Mouse (Mus musculus) lung, postnatal 0 days (tissue): ENCODE measurements around the gene Cdk6. TPM values are rescaled to one million over a fixed set of nuclear protein-coding genes. Genes with fewer than 3 reads are reported as not detected.
"Not testable (repeated sequence)": the region's sequence is repeated elsewhere in the genome, so short reads cannot be mapped to it uniquely, and the experiment has no call there.

Source experiments
- ATAC-seq: fragments of 200-750 bp; cut with Nextera tagmentation; 2 replicates; pipeline ENCODE4 v1.8.0; 2017; ENCODE audit warnings: moderate library complexity
- DNase-seq: peaks from one replicate; pipeline ENCODE4 v3.0.0-alpha.2; 2016; ENCODE audit warnings: low spot score
- H3K27ac ChIP-seq: fragments of 300-500 bp; sonication (generic); 2 replicates; pipeline ENCODE4 v1.5.1; 2014; ENCODE audit warnings: antibody characterized with exemption, mild to moderate bottlenecking, low read length, mixed read lengths
- H3K27me3 ChIP-seq: fragments of 300-500 bp; sonication (generic); replicated peaks from 2 replicates; pipeline ENCODE4 v1.6.1; 2014; ENCODE audit warnings: low read length, mixed read lengths; ENCODE audit not compliant: insufficient read depth
- H3K36me3 ChIP-seq: fragments of 300-500 bp; sonication (generic); 2 replicates; pipeline ENCODE4 v1.6.1; 2014; ENCODE audit warnings: low read length, mixed read lengths; ENCODE audit not compliant: insufficient read depth
- H3K4me1 ChIP-seq: fragments of 300-500 bp; sonication (generic); 2 replicates; pipeline ENCODE4 v1.6.1; 2014; ENCODE audit warnings: antibody characterized with exemption, low read depth, low read length, mixed read lengths; ENCODE audit not compliant: insufficient read depth
- H3K4me2 ChIP-seq: fragments of 300-500 bp; sonication (generic); replicated peaks from 2 replicates; pipeline ENCODE4 v1.6.1; 2014; ENCODE audit warnings: low read depth, mild to moderate bottlenecking, low read length, moderate library complexity, mixed read lengths
- H3K4me3 ChIP-seq: fragments of 300-500 bp; sonication (generic); 2 replicates; pipeline ENCODE4 v1.5.1; 2014; ENCODE audit warnings: low read depth, low read length
- H3K9ac ChIP-seq: fragments of 300-500 bp; sonication (generic); replicated peaks from 2 replicates; pipeline ENCODE4 v1.6.1; 2014; ENCODE audit warnings: low read depth, mild to moderate bottlenecking
- H3K9me3 ChIP-seq: fragments of 300-500 bp; sonication (generic); 2 replicates; pipeline ENCODE4 v1.6.1; 2016; ENCODE audit warnings: low read length, mixed read lengths
- CTCF ChIP-seq: IDR thresholded peaks from 2 replicates; pipeline ENCODE4 v1.5.1; 2016; ENCODE audit warnings: antibody characterized with exemption, mild to moderate bottlenecking
- EP300 ChIP-seq: IDR thresholded peaks from 2 replicates; pipeline ENCODE4 v1.6.1; 2016; ENCODE audit warnings: antibody characterized with exemption, mild to moderate bottlenecking, control low read depth
- WGBS: fragments of 180-500 bp; shearing (Covaris S2); extraction: QIAGEN DNeasy Blood & Tissue Kit; methylation state at CpG from one replicate; pipeline ENCODE4 v1.1.7; 2014; 5-methylcytosine and 5-hydroxymethylcytosine counted together
- polyA plus RNA-seq: library from polyadenylated mRNA; unstranded; fragments of >200 nt; fragmentation: Nextera tagmentation; extraction: Ambion mirVana; gene quantifications from 2 replicates; pipeline ENCODE4 v1.2.1, GENCODE M21; 2015

Cdk6 gene
- polyA plus RNA-seq, 1 experiment from 2014 or later = 19.7 TPM

DNA sequence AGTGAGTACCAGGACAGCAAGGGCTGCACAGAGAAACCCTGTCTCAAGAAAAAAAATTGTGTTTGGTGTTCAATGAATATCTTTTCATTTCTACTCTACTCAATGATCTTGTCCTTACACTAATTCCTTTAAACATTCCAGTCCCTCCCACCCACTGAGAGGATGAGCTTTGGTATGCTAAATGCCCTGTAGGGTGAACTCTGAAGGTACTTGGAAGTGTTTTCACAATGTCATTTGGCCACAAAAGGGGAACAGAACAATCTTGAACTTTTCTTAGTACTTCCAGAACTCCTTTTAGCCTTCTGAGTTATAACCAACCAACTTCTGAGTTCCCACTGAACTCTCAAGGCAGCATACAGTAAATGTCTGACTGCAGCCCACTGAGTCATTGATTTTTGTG lies 32.2 kb upstream of the Cdk6 start:
- no peaks in the 10 kb centered on the region for H3K36me3 ChIP-seq

DNA sequence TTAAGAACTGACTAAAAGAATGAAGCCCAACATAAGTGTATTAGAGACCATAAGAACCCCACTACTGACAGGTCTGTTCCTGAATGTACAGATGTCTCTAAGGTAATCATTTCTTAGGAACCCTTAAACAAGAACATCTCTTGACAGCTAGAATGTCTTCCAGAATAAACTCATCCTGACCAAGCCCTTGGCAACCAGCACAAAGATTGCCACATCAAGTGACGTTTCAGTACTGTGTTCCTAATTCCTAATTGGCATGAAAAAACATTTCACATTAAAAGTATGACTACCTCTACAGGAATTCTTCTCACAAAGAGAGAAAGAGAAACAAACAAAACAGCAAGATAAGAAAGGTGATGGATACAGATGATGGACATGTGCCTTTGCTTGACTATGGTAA lies 31.7 kb upstream of the Cdk6 start:
- Histone ChIP-seq H3K4me3 (no peak overlapping the region), H3K9me3 (no peaks in the 10 kb centered on the region), H3K9ac (no peak overlapping the region), H3K27ac (no peak overlapping the region), H3K27me3 (no peaks in the 10 kb centered on the region), H3K4me1 (no peaks in the 10 kb centered on the region), H3K4me2 (no peak overlapping the region), H3K36me3 (no peaks in the 10 kb centered on the region)
- 49% methylated on average over 1 of the region's 1 CpGs for WGBS
- DNase-seq = peak; percentile 8
- no peak for TF ChIP-seq EP300
- TF ChIP-seq CTCF = no peak
- no peak for ATAC-seq

More for the DNA sequence above, 32.2 kb upstream of the Cdk6 start:
- H3K4me3 ChIP-seq = no peak overlapping the region
- H3K27me3 ChIP-seq = no peaks in the 10 kb centered on the region
- H3K4me2 ChIP-seq = no peak overlapping the region
- H3K9me3 ChIP-seq = no peaks in the 10 kb centered on the region
- no peak for ATAC-seq
- no peak overlapping the region for H3K27ac ChIP-seq
- DNase-seq = no peak
- no peak overlapping the region for H3K9ac ChIP-seq
- no peaks in the 10 kb centered on the region for H3K4me1 ChIP-seq
- TF ChIP-seq CTCF (no peak), EP300 (no peak)

DNA sequence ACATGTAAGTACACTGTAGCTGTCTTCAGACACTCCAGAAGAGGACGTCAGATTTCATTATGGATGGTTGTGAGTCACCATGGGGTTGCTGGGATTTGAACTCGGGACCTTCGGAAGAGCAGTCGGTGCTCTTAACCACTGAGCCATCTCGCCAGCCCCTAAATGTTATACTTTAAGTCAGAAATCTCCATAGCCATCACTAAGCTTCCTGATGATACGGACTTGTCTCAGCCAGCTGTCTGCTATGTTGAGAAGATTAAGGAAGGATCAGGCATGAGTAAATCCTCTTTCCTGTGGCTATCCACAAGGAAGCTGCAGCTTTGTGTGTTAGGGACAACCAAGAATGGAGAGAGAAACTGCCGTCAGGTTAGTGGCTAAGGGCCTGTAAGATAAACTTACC lies 30.1 kb upstream of the Cdk6 start:
- not testable (repeated sequence) for ATAC-seq

DNA sequence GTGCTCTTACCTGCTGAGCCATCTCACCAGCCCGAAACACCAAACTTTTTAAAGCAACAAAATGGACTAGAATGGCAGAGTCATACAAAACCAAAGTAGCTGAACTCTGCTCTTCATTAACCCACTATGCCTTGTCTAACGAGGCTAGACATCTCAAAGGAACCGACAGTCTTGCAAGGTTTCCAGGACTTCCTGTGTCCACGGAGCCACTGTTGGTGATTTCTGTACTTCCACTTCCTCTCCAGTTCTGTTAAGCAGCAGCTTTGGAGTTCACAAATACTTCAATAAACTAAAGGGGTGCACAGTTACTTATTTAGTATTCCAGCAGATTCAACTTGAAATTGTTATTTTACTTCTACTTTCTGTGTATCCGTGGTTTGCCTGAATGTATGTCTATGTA lies 23.6 kb upstream of the Cdk6 start:
- H3K27ac ChIP-seq, H3K27me3 ChIP-seq, H3K36me3 ChIP-seq, H3K9me3 ChIP-seq, H3K4me3 ChIP-seq, ATAC-seq, H3K4me1 ChIP-seq, H3K4me2 ChIP-seq, H3K9ac ChIP-seq, DNase-seq: not testable (repeated sequence)
- 69% methylated on average over 5 of the region's 5 CpGs for WGBS

More for the DNA sequence above, 30.1 kb upstream of the Cdk6 start:
- not testable (repeated sequence) for H3K4me2 ChIP-seq, H3K27me3 ChIP-seq, H3K9ac ChIP-seq, H3K27ac ChIP-seq, H3K36me3 ChIP-seq, H3K9me3 ChIP-seq, H3K4me1 ChIP-seq, DNase-seq, H3K4me3 ChIP-seq
- WGBS = 80% methylated on average over 7 of the region's 7 CpGs

DNA sequence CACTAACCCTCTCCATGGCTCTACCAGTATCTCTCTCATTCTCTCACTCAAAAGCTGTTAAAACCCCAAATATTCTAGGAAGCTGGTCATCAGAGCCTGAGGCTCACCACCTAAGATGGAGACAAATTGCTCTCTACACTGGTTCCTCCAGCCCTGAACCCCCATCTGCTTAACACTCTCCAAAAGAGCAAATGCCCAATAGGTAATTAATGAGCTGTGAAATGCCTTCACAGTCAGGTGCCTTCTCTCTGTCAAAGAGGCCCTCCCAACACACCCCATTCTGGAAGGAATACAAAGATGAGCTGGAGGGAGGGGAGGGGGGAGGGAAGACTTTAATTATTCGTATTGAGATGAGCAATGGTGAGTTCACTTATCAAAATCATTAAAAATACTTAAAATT lies 21.1 kb upstream of the Cdk6 start:
- H3K27me3 ChIP-seq = no peaks in the 10 kb centered on the region
- no peak overlapping the region for H3K9ac ChIP-seq
- WGBS = 52% methylated on average over 1 of the region's 1 CpGs
- no peak overlapping the region for H3K4me2 ChIP-seq
- no peak overlapping the region for H3K4me3 ChIP-seq
- no peaks in the 10 kb centered on the region for H3K4me1 ChIP-seq
- H3K9me3 ChIP-seq = no peaks in the 10 kb centered on the region
- ATAC-seq = no peak
- H3K36me3 ChIP-seq = no peaks in the 10 kb centered on the region
- TF ChIP-seq EP300 = no peak
- TF ChIP-seq CTCF = no peak
- no peak overlapping the region for H3K27ac ChIP-seq
- DNase-seq = no peak

DNA sequence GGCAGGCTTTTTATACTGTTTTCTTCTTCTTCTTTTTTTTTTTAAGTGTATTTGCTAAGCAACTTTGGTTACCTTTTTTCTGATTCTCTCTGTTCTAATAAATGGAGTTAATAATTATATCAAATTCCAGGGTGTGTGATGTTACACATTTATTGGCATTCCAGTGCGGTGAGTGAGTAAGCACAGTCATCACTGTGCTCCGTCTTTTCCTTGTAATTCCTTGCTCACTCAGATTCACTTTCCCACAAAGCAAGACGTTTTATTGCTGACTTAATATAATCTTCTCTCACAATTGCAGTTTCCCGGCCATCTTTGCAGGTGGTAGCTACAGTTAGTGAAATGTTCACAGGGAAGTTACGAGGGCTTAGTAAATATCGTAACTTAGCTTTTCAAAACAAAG lies 19.2 kb upstream of the Cdk6 start:
- no peaks in the 10 kb centered on the region for H3K9me3 ChIP-seq
- no peaks in the 10 kb centered on the region for H3K27me3 ChIP-seq
- H3K4me2 ChIP-seq = no peak overlapping the region
- no peaks in the 10 kb centered on the region for H3K4me1 ChIP-seq
- ATAC-seq (no peak), DNase-seq (no peak)
- 73% methylated on average over 6 of the region's 6 CpGs for WGBS
- no peaks in the 10 kb centered on the region for H3K36me3 ChIP-seq
- no peak overlapping the region for H3K4me3 ChIP-seq
- H3K9ac ChIP-seq = no peak overlapping the region
- no peak for TF ChIP-seq EP300
- H3K27ac ChIP-seq = no peak overlapping the region

DNA sequence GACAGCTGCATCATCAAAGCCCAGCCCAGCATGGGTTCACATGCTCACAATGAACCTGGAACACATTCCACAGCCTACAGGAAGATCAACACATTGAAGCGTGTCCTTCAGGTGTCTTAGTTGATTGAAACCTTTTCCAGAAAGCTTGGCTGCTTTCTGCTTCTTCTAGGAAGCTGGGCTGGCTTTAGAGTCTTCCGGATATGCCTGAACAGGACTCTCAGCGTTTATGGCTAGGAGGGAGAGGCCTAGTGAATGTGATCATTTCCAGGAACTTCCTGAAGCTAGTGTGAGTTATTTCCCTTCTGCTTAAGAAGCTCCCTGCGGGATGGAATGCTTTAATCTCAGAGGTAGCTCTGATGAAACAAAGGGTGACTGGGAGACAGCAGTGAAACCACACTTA lies 17.2 kb upstream of the Cdk6 start:
- Histone ChIP-seq H3K9me3 (no peaks in the 10 kb centered on the region), H3K36me3 (no peaks in the 10 kb centered on the region), H3K4me3 (no peak overlapping the region), H3K4me1 (no peaks in the 10 kb centered on the region), H3K27ac (no peak overlapping the region), H3K4me2 (no peak overlapping the region), H3K27me3 (no peaks in the 10 kb centered on the region), H3K9ac (no peak overlapping the region)
- TF ChIP-seq EP300 = no peak
- TF ChIP-seq CTCF = no peak
- DNase-seq = no peak
- no peak for ATAC-seq
- 60% methylated on average over 4 of the region's 4 CpGs for WGBS
